Mouse (Mus musculus): ENCODE results near the gene St6galnac5. TPM values are rescaled to one million over a fixed set of nuclear protein-coding genes. Genes with fewer than 3 reads are reported as not detected.

Gene St6galnac5
- total and polyA plus RNA-seq, 3 experiments: 0.04 TPM; not detected in 2

GRCm38 (mm10) chr3:152776363-152776762 is 205.7 kb downstream of the St6galnac5 start:
- TF ChIP-seq ZC3H11A (IDR thresholded peaks at IDR 0.05; ENCODE audit: low read depth, low read length): no peak
- TF ChIP-seq CHD2 (IDR thresholded peaks at IDR 0.05; ENCODE audit: low read length): no peak
- no peak for TF ChIP-seq MAX (IDR thresholded peaks at IDR 0.05; ENCODE audit: low read length)
- no peak for TF ChIP-seq E2F4 (IDR thresholded peaks at IDR 0.05; ENCODE audit: insufficient replicate concordance, low read depth, low read length)
- TF ChIP-seq CHD1 (IDR thresholded peaks at IDR 0.05; ENCODE audit: low read depth, low read length): no peak
- no peak for TF ChIP-seq ETS1 (conservative IDR thresholded peaks at IDR 0.05; ENCODE audit: low read depth, low read length)
- dilution Hi-C loops (cut with MboI; ENCODE audit: extremely low pct_ligation_motif_present, extremely low pct_unique_long_range_greater_than_20kb, low sequenced_read_pairs) (no loop called here), in situ Hi-C loops (cut with MboI; ENCODE audit: low pct_ligation_motif_present, low pct_unique_long_range_greater_than_20kb, low sequenced_read_pairs) (loop anchor here (25.0 kb wide), 1 partner anchor 736 kb away; no protein-coding TSS in a partner anchor)
- Histone ChIP-seq H3K9me3 (replicated peaks; ENCODE audit: low read length) (no peaks in the 10 kb centered on the region), H3K4me2 (ENCODE audit: insufficient read depth, low read depth, poor library complexity, severe bottlenecking) (no peak overlapping the region), H3K27me3 (replicated peaks) (no peaks in the 10 kb centered on the region), H3K27ac (ENCODE audit: insufficient read depth, low read depth) (no peak overlapping the region), H3K36me3 (replicated peaks in 1 of 2; ENCODE audit: control insufficient read depth in 1 of 2, insufficient read depth in 1 of 2, low read length in 1 of 2) (peaks cover 7 to 68% of the 10 kb centered on the region in 2 experiments), H3K9ac (ENCODE audit: insufficient read depth, low read depth) (no peak overlapping the region), H3K4me3 (replicated peaks in 1 of 3; ENCODE audit: low read depth in 2 of 3, low read length in 2 of 3, poor library complexity in 1 of 3) (no peak overlapping the region), H3K79me2 (replicated peaks; ENCODE audit: control insufficient read depth, extremely low read depth, insufficient read depth, poor library complexity, severe bottlenecking) (no peaks in the 10 kb centered on the region), H3K4me1 (ENCODE audit: control insufficient read depth in 1 of 2, insufficient read depth in 2 of 2) (no peaks in the 10 kb centered on the region)
- no peak for DNase-seq (ENCODE audit: extremely low read depth)

GRCm38 (mm10) chr3:152770056-152770455 is 212.0 kb downstream of the St6galnac5 start:
- Histone ChIP-seq H3K4me2 (ENCODE audit: insufficient read depth, low read depth, poor library complexity, severe bottlenecking) (no peak overlapping the region), H3K27ac (ENCODE audit: insufficient read depth, low read depth) (no peak overlapping the region), H3K36me3 (replicated peaks in 1 of 2; ENCODE audit: control insufficient read depth in 1 of 2, insufficient read depth in 1 of 2, low read length in 1 of 2) (peaks cover 33 to 81% of the 10 kb centered on the region in 2 experiments), H3K27me3 (replicated peaks) (no peaks in the 10 kb centered on the region), H3K4me3 (replicated peaks in 1 of 3; ENCODE audit: low read depth in 2 of 3, low read length in 2 of 3, poor library complexity in 1 of 3) (no peak overlapping the region), H3K79me2 (replicated peaks; ENCODE audit: control insufficient read depth, extremely low read depth, insufficient read depth, poor library complexity, severe bottlenecking) (no peaks in the 10 kb centered on the region), H3K9me3 (replicated peaks; ENCODE audit: low read length) (no peaks in the 10 kb centered on the region), H3K4me1 (ENCODE audit: control insufficient read depth in 1 of 2, insufficient read depth in 2 of 2) (no peaks in the 10 kb centered on the region), H3K9ac (ENCODE audit: insufficient read depth, low read depth) (no peak overlapping the region)
- TF ChIP-seq JUND (conservative IDR thresholded peaks at IDR 0.05; ENCODE audit: low read depth, low read length) (no peak), KAT2A (IDR thresholded peaks at IDR 0.05; ENCODE audit: insufficient replicate concordance, low read length) (no peak), RAD21 (IDR thresholded peaks at IDR 0.05; ENCODE audit: low read depth, low read length) (no peak), SIN3A (IDR thresholded peaks at IDR 0.05; ENCODE audit: low read length) (no peak), JUN (IDR thresholded peaks at IDR 0.05; ENCODE audit: insufficient read depth, low read depth, low read length) (no peak), MAFK (IDR thresholded peaks at IDR 0.05; ENCODE audit: insufficient replicate concordance, low read length) (no peak), BHLHE40 (IDR thresholded peaks at IDR 0.05; ENCODE audit: low read depth, low read length) (no peak), TCF12 (IDR thresholded peaks at IDR 0.05; ENCODE audit: low read depth, low read length) (no peak), UBTF (IDR thresholded peaks at IDR 0.05; ENCODE audit: low read depth, low read length) (no peak), USF1 (IDR thresholded peaks at IDR 0.05; ENCODE audit: low read depth, low read length) (no peak), ZMIZ1 (IDR thresholded peaks at IDR 0.05; ENCODE audit: low read depth, low read length) (no peak), USF2 (conservative IDR thresholded peaks at IDR 0.05; ENCODE audit: low read depth, low read length) (no peak), POLR2A (IDR thresholded peaks at IDR 0.05; ENCODE audit: low read depth, low read length) (no peak), E2F4 (IDR thresholded peaks at IDR 0.05; ENCODE audit: insufficient replicate concordance, low read depth, low read length) (no peak)
- in situ Hi-C loops (cut with MboI; ENCODE audit: low pct_ligation_motif_present, low pct_unique_long_range_greater_than_20kb, low sequenced_read_pairs): no loop called here
- no peak for DNase-seq (ENCODE audit: extremely low read depth)
- dilution Hi-C loops (cut with MboI; ENCODE audit: extremely low pct_ligation_motif_present, extremely low pct_unique_long_range_greater_than_20kb, low sequenced_read_pairs): no loop called here

Measured in CH12.LX (cell line).